Mouse (Mus musculus): Measurements from ENCODE around the gene Cables2.

DNA sequence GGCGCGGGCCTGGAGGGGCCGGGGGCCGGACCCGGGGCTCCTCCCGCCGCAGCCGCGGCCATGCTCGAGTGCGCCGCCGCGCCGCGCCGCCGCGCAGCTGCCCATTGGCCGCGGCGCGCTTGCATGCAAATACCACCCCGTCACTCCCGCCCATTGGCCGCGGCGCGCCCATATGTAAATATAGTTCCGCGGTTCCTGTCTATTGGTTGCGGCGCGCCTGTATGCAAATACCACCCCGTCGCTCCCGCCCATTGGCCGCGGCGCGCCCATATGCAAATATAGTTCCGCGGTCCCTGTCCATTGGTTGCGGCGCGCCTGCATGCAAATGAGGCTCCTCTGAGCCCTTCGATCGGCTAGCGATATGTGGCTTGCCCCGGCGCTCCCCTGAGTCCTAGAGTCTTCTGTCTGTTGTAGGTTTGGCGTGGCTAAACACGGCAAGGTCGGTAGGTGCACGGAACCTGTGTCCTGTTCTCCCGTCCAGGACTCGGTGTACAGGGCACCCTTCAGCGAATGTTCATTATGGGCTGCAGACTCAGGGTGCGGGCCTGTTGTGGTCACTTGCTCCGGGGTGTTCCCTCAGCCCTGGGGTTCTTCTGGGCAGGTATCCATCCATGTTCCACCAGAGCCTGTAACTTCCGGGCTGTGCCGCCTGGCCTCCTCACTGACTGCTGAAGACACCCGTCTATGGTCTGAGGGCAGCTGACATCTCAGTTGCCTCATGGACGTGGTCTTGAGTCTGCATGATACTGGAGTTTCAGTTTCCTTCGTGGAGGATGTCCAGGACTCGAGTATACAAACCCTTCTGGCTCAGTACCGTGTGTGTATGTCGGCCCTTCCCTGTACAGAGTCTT, at the start of gene Cables2:
- TF ChIP-seq CTCF (IDR thresholded peaks at IDR 0.05; ENCODE audit: low read depth) (no peak), EP300 (optimal IDR thresholded peaks at IDR 0.05) (no peak)

All from stomach, postnatal 0 days (tissue).